Mouse (Mus musculus) megakaryocyte, adult 5-6 weeks (primary cell): Measurements from ENCODE around the gene Gm13212. TPM values are rescaled to one million over a fixed set of nuclear protein-coding genes. Genes with fewer than 3 reads are reported as not detected.

Experiments used
- total RNA-seq, 2 experiments: library from RNA; stranded (forward) in 1 of 2; stranded (reverse) in 1 of 2; fragments of 153-499, 151-499 nt in 1 of 2; fragments of 221-1000, 200-1000 nt in 1 of 2; gene quantifications; 2 replicates each; pipeline versions ENCODE4 v1.2.3 to v1.2.4; 2015 to 2017

Gene Gm13212
- total RNA-seq, 2 experiments from 2014 or later: 19.3 to 52.4 TPM

Other genes starting within 250 kb of the Gm13212 start
- 0.25 TPM in 1 of 2 replicates, not detected in the other for gene Zfp990, start 74.4 kb upstream of the Gm13212 start, total RNA-seq (2015)
- not detected in 2 replicates for gene Zfp990, start 74.4 kb upstream of the Gm13212 start, total RNA-seq (2017)
- gene Zfp980, start 85.5 kb downstream of the Gm13212 start, total RNA-seq (2015): 0.09 TPM in 1 of 2 replicates, not detected in the other
- gene Zfp980, start 85.5 kb downstream of the Gm13212 start, total RNA-seq (2017): not detected in 2 replicates